Mouse (Mus musculus): ENCODE results near the gene Osbpl5.
"Not testable (repeated sequence)": the region's sequence is repeated elsewhere in the genome, so short reads cannot be mapped to it uniquely, and the experiment has no call there.

- TF ChIP-seq CTCF (IDR thresholded peaks at IDR 0.05; ENCODE audit: low read depth, low read length); TAL1 (conservative IDR thresholded peaks at IDR 0.05; ENCODE audit: low read depth, low read length): not testable (repeated sequence)
Observed at GRCm38 (mm10) chr7:143643949-143644348, 112.8 kb downstream of the Osbpl5 start.
